Mouse (Mus musculus) MEL (cell line): ENCODE results near the gene Pfn4. TPM values are rescaled to one million over a fixed set of nuclear protein-coding genes. Genes with fewer than 3 reads are reported as not detected.

ENCODE experiments used
- DNase-seq: peaks from one replicate; pipeline ENCODE4 v3.0.0; 2011; ENCODE audit warnings: low read depth, low spot score
- H3K27ac ChIP-seq: 2 replicates; pipeline ENCODE4 v1.5.1; 2012; ENCODE audit warnings: low read depth, mild to moderate bottlenecking, control low read depth, low read length, moderate library complexity; ENCODE audit not compliant: control insufficient read depth
- H3K27me3 ChIP-seq, 2 experiments: fragments of 150-350 bp in 1 of 2; sonication (generic) in 1 of 2; 2 replicates each; pipeline ENCODE4 v1.6.1; 2012; ENCODE audit warnings: low read length in 2 of 2, mild to moderate bottlenecking in 2 of 2, improper control_type of control experiment in 1 of 2, moderate library complexity in 1 of 2; ENCODE audit not compliant: insufficient read depth in 2 of 2, control insufficient read depth in 1 of 2
- H3K36me3 ChIP-seq, 2 experiments: 2 replicates each; pipeline ENCODE4 v1.6.1; 2012 to 2014; ENCODE audit warnings: low read length in 2 of 2, improper control_type of control experiment in 1 of 2, inconsistent platforms in 1 of 2, mild to moderate bottlenecking in 1 of 2; ENCODE audit not compliant: insufficient read depth in 2 of 2, control insufficient read depth in 1 of 2
- H3K4me1 ChIP-seq, 2 experiments: fragments of 150-350 bp in 1 of 2; sonication (generic) in 1 of 2; 2 replicates each; pipeline ENCODE4 v1.6.1; 2012; ENCODE audit warnings: low read length in 2 of 2, improper control_type of control experiment in 1 of 2, mild to moderate bottlenecking in 1 of 2; ENCODE audit not compliant: insufficient read depth in 2 of 2, control insufficient read depth in 1 of 2
- H3K4me3 ChIP-seq, 2 experiments: fragments of 150-350 bp in 1 of 2; sonication (generic) in 1 of 2; 2 replicates each; pipeline ENCODE4 v1.5.1; 2012; ENCODE audit warnings: low read depth in 2 of 2, low read length in 2 of 2, mild to moderate bottlenecking in 2 of 2, moderate library complexity in 2 of 2, control low read depth in 1 of 2, improper control_type of control experiment in 1 of 2; ENCODE audit not compliant: control insufficient read depth in 1 of 2, insufficient read depth in 1 of 2
- H3K79me2 ChIP-seq: 2 replicates; pipeline ENCODE4 v1.6.1; 2012; ENCODE audit warnings: mild to moderate bottlenecking, low read length, moderate library complexity; ENCODE audit not compliant: control insufficient read depth, poor library complexity, insufficient read depth
- H3K9ac ChIP-seq: 2 replicates; pipeline ENCODE4 v1.6.1; 2012; ENCODE audit warnings: low read depth, mild to moderate bottlenecking, control low read depth, low read length, moderate library complexity; ENCODE audit not compliant: control insufficient read depth, poor library complexity, severe bottlenecking
- H3K9me3 ChIP-seq: fragments of 150-350 bp; sonication (generic); replicated peaks from 2 replicates; pipeline ENCODE4 v1.6.1; 2012; ENCODE audit warnings: mild to moderate bottlenecking, low read length, improper control_type of control experiment, moderate library complexity; ENCODE audit not compliant: insufficient read depth
- BHLHE40 ChIP-seq: IDR thresholded peaks from 2 replicates; pipeline ENCODE4 v1.6.1; 2012; ENCODE audit warnings: low read depth, mild to moderate bottlenecking, inconsistent platforms, low read length, improper control_type of control experiment, borderline replicate concordance
- CHD1 ChIP-seq: IDR thresholded peaks from 2 replicates; pipeline ENCODE4 v1.6.1; 2012; ENCODE audit warnings: low read depth, mild to moderate bottlenecking, inconsistent platforms, low read length, improper control_type of control experiment
- CHD2 ChIP-seq: IDR thresholded peaks from 2 replicates; pipeline ENCODE4 v1.6.1; 2011; ENCODE audit warnings: low read length, improper control_type of control experiment
- CTCF ChIP-seq, 3 experiments: IDR thresholded peaks in 2 of 3; conservative IDR thresholded peaks in 1 of 3; 2 replicates each; pipeline ENCODE4 v1.5.1; 2011 to 2012; ENCODE audit warnings: low read length in 3 of 3, low read depth in 2 of 3, mild to moderate bottlenecking in 2 of 3, improper control_type of control experiment in 1 of 3, inconsistent platforms in 1 of 3, mixed read lengths in 1 of 3, moderate library complexity in 1 of 3; ENCODE audit not compliant: control insufficient read depth in 1 of 3, insufficient read depth in 1 of 3, poor library complexity in 1 of 3, severe bottlenecking in 1 of 3
- E2F4 ChIP-seq: IDR thresholded peaks from 2 replicates; pipeline ENCODE4 v1.6.1; 2011; ENCODE audit warnings: low read depth, low read length, improper control_type of control experiment, borderline replicate concordance
- ELF1 ChIP-seq: IDR thresholded peaks from 2 replicates; pipeline ENCODE4 v1.6.1; 2014; ENCODE audit warnings: low read depth, mild to moderate bottlenecking, inconsistent platforms, low read length, improper control_type of control experiment, moderate library complexity
- EP300 ChIP-seq, 2 experiments: IDR thresholded peaks; 2 replicates each; pipeline ENCODE4 v1.6.1; 2011; ENCODE audit warnings: improper control_type of control experiment in 2 of 2, low read length in 2 of 2, low read depth in 1 of 2, mild to moderate bottlenecking in 1 of 2
- ETS1 ChIP-seq: IDR thresholded peaks from 2 replicates; pipeline ENCODE4 v1.6.1; 2012; ENCODE audit warnings: low read depth, mild to moderate bottlenecking, inconsistent platforms, low read length, improper control_type of control experiment, moderate library complexity
- GABPA ChIP-seq: IDR thresholded peaks from 2 replicates; pipeline ENCODE4 v1.6.1; 2012; ENCODE audit warnings: low read depth, mild to moderate bottlenecking, inconsistent platforms, low read length, improper control_type of control experiment, moderate library complexity
- GATA1 ChIP-seq: IDR thresholded peaks from 2 replicates; pipeline ENCODE4 v1.6.1; 2011; ENCODE audit warnings: low read depth, low read length, improper control_type of control experiment
- HCFC1 ChIP-seq: IDR thresholded peaks from 2 replicates; pipeline ENCODE4 v1.6.1; 2012; ENCODE audit warnings: low read depth, mild to moderate bottlenecking, inconsistent platforms, low read length, improper control_type of control experiment, moderate library complexity
- JUND ChIP-seq: IDR thresholded peaks from 2 replicates; pipeline ENCODE4 v1.6.1; 2011; ENCODE audit warnings: low read depth, mild to moderate bottlenecking, improper control_type of control experiment, low read length
- KAT2A ChIP-seq: conservative IDR thresholded peaks from 2 replicates; pipeline ENCODE4 v1.6.1; 2012; ENCODE audit warnings: low read depth, low read length, improper control_type of control experiment, inconsistent platforms
- MAFK ChIP-seq: IDR thresholded peaks from 2 replicates; pipeline ENCODE4 v1.6.1; 2011; ENCODE audit warnings: low read depth, mild to moderate bottlenecking, low read length, improper control_type of control experiment, borderline replicate concordance
- MAX ChIP-seq: IDR thresholded peaks from 2 replicates; pipeline ENCODE4 v1.6.1; 2011; ENCODE audit warnings: low read length, improper control_type of control experiment
- MAZ ChIP-seq: IDR thresholded peaks from 2 replicates; pipeline ENCODE4 v1.6.1; 2012; ENCODE audit warnings: low read depth, mild to moderate bottlenecking, inconsistent platforms, low read length, improper control_type of control experiment
- MEF2A ChIP-seq: IDR thresholded peaks from 2 replicates; pipeline ENCODE4 v1.6.1; 2014; ENCODE audit warnings: low read depth, mild to moderate bottlenecking, inconsistent platforms, low read length, improper control_type of control experiment; ENCODE audit not compliant: poor library complexity, insufficient replicate concordance, severe bottlenecking; ENCODE audit errors: extremely low read depth
- MXI1 ChIP-seq: IDR thresholded peaks from 2 replicates; pipeline ENCODE4 v1.6.1; 2011; ENCODE audit warnings: mild to moderate bottlenecking, low read depth, low read length, improper control_type of control experiment
- MYB ChIP-seq: IDR thresholded peaks from 2 replicates; pipeline ENCODE4 v1.6.1; 2011; ENCODE audit warnings: mild to moderate bottlenecking, low read depth, low read length, improper control_type of control experiment
- MYC ChIP-seq: IDR thresholded peaks from 2 replicates; pipeline ENCODE4 v1.6.1; 2011; ENCODE audit warnings: low read depth, mild to moderate bottlenecking, low read length, improper control_type of control experiment, moderate library complexity
- NELFE ChIP-seq: IDR thresholded peaks from 2 replicates; pipeline ENCODE4 v1.6.1; 2011; ENCODE audit warnings: low read depth, low read length, improper control_type of control experiment
- NRF1 ChIP-seq: IDR thresholded peaks from 2 replicates; pipeline ENCODE4 v1.6.1; 2014; ENCODE audit warnings: low read depth, mild to moderate bottlenecking, inconsistent platforms, low read length, improper control_type of control experiment, moderate library complexity; ENCODE audit not compliant: poor library complexity, insufficient read depth, severe bottlenecking
- POLR2A ChIP-seq, 2 experiments: IDR thresholded peaks; 2 replicates each; pipeline ENCODE4 v1.6.1; 2011 to 2012; ENCODE audit warnings: low read length in 2 of 2, mild to moderate bottlenecking in 2 of 2, control low read depth in 1 of 2, improper control_type of control experiment in 1 of 2, low read depth in 1 of 2, moderate library complexity in 1 of 2; ENCODE audit not compliant: control insufficient read depth in 1 of 2, insufficient read depth in 1 of 2, poor library complexity in 1 of 2
- POLR2AphosphoS2 ChIP-seq: IDR thresholded peaks from 2 replicates; pipeline ENCODE4 v1.6.1; 2011; ENCODE audit warnings: low read length, improper control_type of control experiment
- POLR2AphosphoS5 ChIP-seq: IDR thresholded peaks from 2 replicates; pipeline ENCODE4 v1.6.1; 2012; ENCODE audit warnings: low read depth, borderline replicate concordance, mild to moderate bottlenecking, inconsistent platforms, low read length, moderate library complexity, mixed read lengths
- RAD21 ChIP-seq: IDR thresholded peaks from 2 replicates; pipeline ENCODE4 v1.6.1; 2011; ENCODE audit warnings: mild to moderate bottlenecking, low read depth, low read length, improper control_type of control experiment
- RCOR1 ChIP-seq: IDR thresholded peaks from 2 replicates; pipeline ENCODE4 v1.6.1; 2012; ENCODE audit warnings: low read depth, mild to moderate bottlenecking, inconsistent platforms, low read length, improper control_type of control experiment
- SIN3A ChIP-seq: IDR thresholded peaks from 2 replicates; pipeline ENCODE4 v1.6.1; 2012; ENCODE audit warnings: low read length, improper control_type of control experiment, inconsistent platforms
- SMC3 ChIP-seq: IDR thresholded peaks from 2 replicates; pipeline ENCODE4 v1.6.1; 2011; ENCODE audit warnings: low read depth, low read length, improper control_type of control experiment
- TAL1 ChIP-seq: IDR thresholded peaks from 2 replicates; pipeline ENCODE4 v1.6.1; 2012; ENCODE audit warnings: mild to moderate bottlenecking, inconsistent platforms, low read length, moderate library complexity, mixed read lengths
- TBP ChIP-seq: IDR thresholded peaks from 2 replicates; pipeline ENCODE4 v1.8.0; 2011; ENCODE audit warnings: low read depth, low read length, improper control_type of control experiment
- TCF12 ChIP-seq: IDR thresholded peaks from 2 replicates; pipeline ENCODE4 v1.6.1; 2014; ENCODE audit warnings: low read depth, mild to moderate bottlenecking, inconsistent platforms, low read length, improper control_type of control experiment, moderate library complexity
- UBTF ChIP-seq: IDR thresholded peaks from 2 replicates; pipeline ENCODE4 v1.6.1; 2012; ENCODE audit warnings: low read depth, mild to moderate bottlenecking, inconsistent platforms, low read length, improper control_type of control experiment, moderate library complexity, borderline replicate concordance; ENCODE audit not compliant: insufficient read depth
- USF2 ChIP-seq, 2 experiments: IDR thresholded peaks; 2 replicates each; pipeline ENCODE4 v1.6.1; 2011 to 2012; ENCODE audit warnings: improper control_type of control experiment in 2 of 2, low read length in 2 of 2, borderline replicate concordance in 1 of 2, inconsistent platforms in 1 of 2, low read depth in 1 of 2, mild to moderate bottlenecking in 1 of 2; ENCODE audit not compliant: insufficient read depth in 1 of 2
- ZKSCAN1 ChIP-seq: IDR thresholded peaks from 2 replicates; pipeline ENCODE4 v1.6.1; 2012; ENCODE audit warnings: low read depth, mild to moderate bottlenecking, inconsistent platforms, low read length, improper control_type of control experiment, moderate library complexity
- ZMIZ1 ChIP-seq: IDR thresholded peaks from 2 replicates; pipeline ENCODE4 v1.6.1; 2012; ENCODE audit warnings: low read depth, mild to moderate bottlenecking, inconsistent platforms, low read length, improper control_type of control experiment, moderate library complexity
- polyA plus RNA-seq, 2 experiments: library from polyadenylated mRNA; stranded (reverse) in 1 of 2; unstranded in 1 of 2; fragments of >175 nt in 1 of 2; fragments of >200 nt in 1 of 2; gene quantifications; 2 replicates each; pipeline versions ENCODE4 v1.2.1 to v1.2.4; 2012; ENCODE audit warnings: low replicate concordance in 2 of 2, low read depth in 1 of 2; ENCODE audit not compliant: insufficient read length in 2 of 2, insufficient read depth in 1 of 2, missing spikeins in 1 of 2
- total RNA-seq: library from RNA; depleted of rRNA; stranded (reverse); fragments of 300-350 nt; gene quantifications from 2 replicates; pipeline ENCODE4 v1.2.3, GENCODE M21; 2012

The Pfn4 gene
- total and polyA plus RNA-seq, 3 experiments = 0.19 to 0.70 TPM; not detected in 1

DNA sequence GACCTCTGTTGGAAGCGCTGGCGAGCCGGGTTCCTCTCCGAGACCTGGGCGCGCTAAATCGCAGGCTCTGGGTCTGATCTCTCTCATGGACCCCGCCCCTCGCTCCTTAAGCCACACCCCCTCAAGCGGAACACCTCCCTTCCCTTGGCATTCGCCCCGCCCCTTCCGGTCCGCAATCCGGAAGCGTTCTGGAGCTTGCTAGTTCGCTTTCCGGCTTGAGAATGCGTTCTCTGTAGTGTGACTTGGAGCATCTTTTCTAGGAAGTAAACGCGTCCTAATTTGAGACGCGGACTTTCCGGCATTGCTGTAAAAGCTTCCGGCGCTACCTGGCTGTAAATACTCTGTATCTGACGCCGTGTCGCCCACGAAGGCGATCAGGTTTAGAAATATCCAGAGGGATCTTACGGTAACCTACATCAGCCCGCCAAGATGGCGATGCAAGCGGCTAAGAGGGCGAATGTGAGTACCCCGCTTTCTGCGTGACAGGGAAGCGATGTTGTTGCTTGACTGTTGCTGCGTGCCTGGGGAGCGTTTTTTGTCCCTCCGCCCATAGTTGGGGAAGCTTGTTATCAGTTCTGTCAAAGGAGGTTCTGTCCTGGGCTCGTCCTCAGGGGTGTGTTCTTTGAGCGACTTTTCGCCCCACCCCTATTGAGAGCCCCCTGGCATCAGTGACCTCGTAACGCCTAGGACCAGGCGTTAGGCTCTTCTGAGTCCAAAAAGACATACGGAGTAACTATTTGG, 48.7 kb downstream of the Pfn4 start, which contains the start of gene Sf3b6:
TSS of gene Sf3b6 (plus strand) at position 184 of the 741 bp plus-strand sequence.
- Histone ChIP-seq H3K27me3 (no peaks in the 10 kb centered on the region), H3K4me3 (peak within 1 kb of the TSS; percentile 82 to 85), H3K9ac (peak within 1 kb of the TSS; percentile 90), H3K4me1 (peaks cover 4 to 9% of the 10 kb centered on the region in 2 experiments; a peak in 3 of 4 replicates), H3K27ac (peak within 1 kb of the TSS; percentile 86), H3K79me2 (peaks cover 21% of the 10 kb centered on the region), H3K9me3 (no peaks in the 10 kb centered on the region), H3K36me3 (peaks cover 5 to 13% of the 10 kb centered on the region in 2 experiments)
- peak; percentile 99 for DNase-seq
- TF ChIP-seq SMC3 = no peak
- TF ChIP-seq ELF1 = peak; percentile 97
- no peak for TF ChIP-seq CHD2
- no peak; the same call in 1 of the 2 replicates for TF ChIP-seq KAT2A
- peak; percentile 88 for TF ChIP-seq HCFC1
- no peak for TF ChIP-seq UBTF
- no peak for TF ChIP-seq USF2 (IDR thresholded peaks at IDR 0.05; ENCODE audit: borderline replicate concordance in 1 of 2, insufficient read depth in 1 of 2, low read depth in 1 of 2, low read length in 2 of 2)
- peak; percentile 97 for TF ChIP-seq ZMIZ1
- TF ChIP-seq MYB = no peak
- TF ChIP-seq NELFE = peak; percentile 96
- no peak for TF ChIP-seq ZKSCAN1
- TF ChIP-seq POLR2AphosphoS5 = no peak
- no peak for TF ChIP-seq MEF2A
- peak; percentile 98 for TF ChIP-seq MAZ
- no peak for TF ChIP-seq GATA1
- no peak for TF ChIP-seq EP300 (IDR thresholded peaks at IDR 0.05; ENCODE audit: low read depth in 1 of 2, low read length in 2 of 2)
- TF ChIP-seq CTCF (IDR thresholded peaks at IDR 0.05 in 2 of 3, conservative IDR thresholded peaks at IDR 0.05 in 1 of 3; ENCODE audit: control insufficient read depth in 1 of 3, insufficient read depth in 1 of 3, low read depth in 2 of 3, low read length in 3 of 3, poor library complexity in 1 of 3, severe bottlenecking in 1 of 3) = no peak
- TF ChIP-seq MAX = peak; percentile 44
- TF ChIP-seq TAL1 = no peak
- no peak for TF ChIP-seq GABPA
- TF ChIP-seq RCOR1 = no peak
- peak; percentile 61 to 96; a peak in 3 of 4 replicates for TF ChIP-seq POLR2A (IDR thresholded peaks at IDR 0.05; ENCODE audit: control insufficient read depth in 1 of 2, insufficient read depth in 1 of 2, low read depth in 1 of 2, low read length in 2 of 2, poor library complexity in 1 of 2)
- TF ChIP-seq MYC = peak; percentile 82
- TF ChIP-seq RAD21 = no peak
- TF ChIP-seq SIN3A = peak; percentile 94
- no peak for TF ChIP-seq BHLHE40
- TF ChIP-seq JUND = no peak
- TF ChIP-seq CHD1 = no peak
- peak; percentile 72 for TF ChIP-seq TBP
- TF ChIP-seq POLR2AphosphoS2 = peak; percentile 94
- TF ChIP-seq MAFK = no peak
- TF ChIP-seq TCF12 = peak; percentile 79
- TF ChIP-seq NRF1 = 0 out of 2 replicates have a peak, but pooled peaks have one; percentile 28
- peak; percentile 59; the same call in 1 of the 2 replicates for TF ChIP-seq E2F4
- peak; percentile 89 for TF ChIP-seq MXI1
- no peak for TF ChIP-seq ETS1
